Mouse (Mus musculus) hindbrain, postnatal 0 days (tissue): Measurements from ENCODE around the gene Cox4i2. TPM values are rescaled to one million over a fixed set of nuclear protein-coding genes. Genes with fewer than 3 reads are reported as not detected.

Experiments used
- ATAC-seq: fragments of 200-750 bp; cut with Nextera tagmentation; 2 replicates; pipeline ENCODE4 v1.8.0; 2017; ENCODE audit warnings: mild to moderate bottlenecking, moderate TSS enrichment, moderate library complexity
- DNase-seq: peaks from one replicate; pipeline ENCODE4 v3.0.0-alpha.2; 2015; ENCODE audit warnings: low spot score
- H3K27ac ChIP-seq: fragments of 300-500 bp; sonication (generic); 2 replicates; pipeline ENCODE4 v1.5.1; 2014; ENCODE audit warnings: mild to moderate bottlenecking
- H3K27me3 ChIP-seq: fragments of 300-500 bp; sonication (generic); 2 replicates; pipeline ENCODE4 v1.6.1; 2014; ENCODE audit warnings: low read length, mixed read lengths; ENCODE audit not compliant: insufficient read depth
- H3K36me3 ChIP-seq: fragments of 300-500 bp; sonication (generic); 2 replicates; pipeline ENCODE4 v1.6.1; 2014; ENCODE audit warnings: low read length, mixed read lengths; ENCODE audit not compliant: insufficient read depth
- H3K4me1 ChIP-seq: fragments of 300-500 bp; sonication (generic); 2 replicates; pipeline ENCODE4 v1.6.1; 2014; ENCODE audit warnings: antibody characterized with exemption, low read length, mixed read lengths; ENCODE audit not compliant: insufficient read depth
- H3K4me2 ChIP-seq: fragments of 300-500 bp; sonication (generic); 2 replicates; pipeline ENCODE4 v1.6.1; 2014; ENCODE audit warnings: low read depth, mild to moderate bottlenecking, low read length, moderate library complexity, mixed read lengths
- H3K4me3 ChIP-seq: fragments of 300-500 bp; sonication (generic); 2 replicates; pipeline ENCODE4 v1.5.1; 2014; ENCODE audit warnings: low read length
- H3K9ac ChIP-seq: fragments of 300-500 bp; sonication (generic); replicated peaks from 2 replicates; pipeline ENCODE4 v1.6.1; 2014; ENCODE audit warnings: mild to moderate bottlenecking, low read length, moderate library complexity, mixed read lengths
- H3K9me3 ChIP-seq: fragments of 300-500 bp; sonication (generic); 2 replicates; pipeline ENCODE4 v1.6.1; 2016; ENCODE audit warnings: low read length, mixed read lengths
- CTCF ChIP-seq: IDR thresholded peaks from 2 replicates; pipeline ENCODE4 v1.5.1; 2016; ENCODE audit warnings: antibody characterized with exemption, control low read depth, low read depth
- WGBS: fragments of 180-500 bp; shearing (Covaris S2); extraction: QIAGEN DNeasy Blood & Tissue Kit; methylation state at CpG from one replicate; pipeline ENCODE4 v1.1.7; 2014; 5-methylcytosine and 5-hydroxymethylcytosine counted together
- polyA plus RNA-seq: library from polyadenylated mRNA; unstranded; fragments of >200 nt; fragmentation: Nextera tagmentation; extraction: Ambion mirVana; gene quantifications from 2 replicates; pipeline ENCODE4 v1.2.1, GENCODE M21; 2015
- total RNA-seq: library from RNA; depleted of rRNA; stranded (reverse); fragments of >200 nt; gene quantifications from 2 replicates; pipeline ENCODE4 v1.2.3, GENCODE M21; 2014; rRNA removed

The Cox4i2 gene
- total RNA-seq: 2.1 and 7.1 TPM in 2 replicates
- 4.8 and 6.1 TPM in 2 replicates for polyA plus RNA-seq

- 8% methylated on average over 29 of the region's 30 CpGs for WGBS
- H3K9ac ChIP-seq: 0 out of 2 replicates have a peak within 1 kb of the TSS, but pooled peaks have one; percentile 2
- H3K4me1 ChIP-seq: 0 out of 2 replicates have a peak, but pooled peaks cover 4% of the 10 kb centered on the region
- H3K4me2 ChIP-seq: peak within 1 kb of the TSS; percentile 48
- no peak within 1 kb of the TSS for H3K27ac ChIP-seq
- no peaks in the 10 kb centered on the region for H3K36me3 ChIP-seq
- TF ChIP-seq CTCF: no peak
- DNase-seq (no peak), ATAC-seq (no peak)
- peak within 1 kb of the TSS; percentile 18 for H3K4me3 ChIP-seq
- H3K27me3 ChIP-seq: no peaks in the 10 kb centered on the region
- H3K9me3 ChIP-seq: no peaks in the 10 kb centered on the region
Observed at GRCm38 (mm10) chr2:152753944-152754711, at the start of gene Cox4i2. Gene Cox4i2 (plus strand): TSS chr2:152754173.

DNA sequence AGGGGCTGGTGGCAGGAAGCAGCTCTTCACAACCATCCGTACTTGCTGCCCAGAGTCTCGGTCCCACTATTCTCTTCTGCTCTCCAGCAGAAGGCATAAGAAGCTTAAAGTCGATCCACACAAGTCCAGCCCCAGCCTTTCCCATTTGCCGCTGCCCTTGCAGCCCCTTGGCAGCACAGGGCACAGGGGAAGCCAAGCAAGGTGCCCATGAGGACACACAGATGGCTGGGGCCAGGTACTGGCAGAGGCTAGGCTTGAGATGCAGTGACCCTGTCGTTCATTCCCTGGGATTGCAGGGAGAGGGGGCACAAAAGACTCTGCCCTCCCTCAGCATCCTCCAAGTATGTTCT lies 49.7 kb upstream of the Cox4i2 start:
- peaks cover 54% of the 10 kb centered on the region for H3K36me3 ChIP-seq

DNA sequence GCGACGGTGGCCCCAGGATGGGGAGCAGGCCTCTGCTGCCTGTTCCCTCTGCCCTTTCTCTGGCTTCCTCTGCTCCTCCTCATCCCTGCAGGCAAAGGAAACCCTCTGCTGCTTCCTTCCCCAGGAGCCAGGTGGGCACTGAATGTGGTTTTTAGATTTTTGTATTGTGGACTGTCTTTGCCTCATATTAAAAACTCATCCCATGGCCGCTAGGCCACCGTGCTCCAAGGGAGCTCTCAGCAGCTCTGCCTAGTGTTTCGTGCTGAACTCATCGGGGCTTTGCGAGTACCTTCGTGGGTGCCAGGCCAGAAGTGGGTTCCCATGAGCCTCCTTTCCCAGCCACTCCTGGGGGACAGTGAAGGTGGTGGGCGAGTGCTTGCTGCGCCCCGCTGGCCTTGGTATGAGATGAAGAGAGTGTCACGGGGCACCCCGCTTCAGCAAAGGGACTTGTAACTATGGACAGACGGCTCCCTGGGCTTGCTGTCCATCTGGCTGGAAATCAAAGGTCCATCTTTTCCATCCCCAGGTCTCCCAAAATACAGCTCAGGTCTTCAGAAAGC lies 49.1 kb upstream of the Cox4i2 start:
- Histone ChIP-seq H3K9ac (0 out of 2 replicates have a peak overlapping the region, but pooled peaks have one; percentile 13), H3K36me3 (peaks cover 47% of the 10 kb centered on the region), H3K9me3 (no peaks in the 10 kb centered on the region), H3K4me1 (peaks cover 14% of the 10 kb centered on the region; the same call in 1 of the 2 replicates), H3K4me3 (no peak overlapping the region), H3K27me3 (no peaks in the 10 kb centered on the region), H3K4me2 (no peak overlapping the region), H3K27ac (peak overlapping the region; percentile 84; the same call in 1 of the 2 replicates)
- ATAC-seq (no peak), DNase-seq (no peak)
- whole genome bisulfite sequencing: 81% methylated on average over 14 of the region's 14 CpGs
- no peak for TF ChIP-seq CTCF

More for the DNA sequence above, 49.7 kb upstream of the Cox4i2 start:
- Histone ChIP-seq H3K27me3 (no peaks in the 10 kb centered on the region), H3K9me3 (no peaks in the 10 kb centered on the region), H3K4me3 (no peak overlapping the region), H3K4me2 (no peak overlapping the region), H3K27ac (no peak overlapping the region; the same call in 1 of the 2 replicates), H3K4me1 (peaks cover 14% of the 10 kb centered on the region; the same call in 1 of the 2 replicates), H3K9ac (no peak overlapping the region)
- TF ChIP-seq CTCF: no peak
- no peak for DNase-seq
- no peak for ATAC-seq
- WGBS: 75% methylated on average over 5 of the region's 5 CpGs

DNA sequence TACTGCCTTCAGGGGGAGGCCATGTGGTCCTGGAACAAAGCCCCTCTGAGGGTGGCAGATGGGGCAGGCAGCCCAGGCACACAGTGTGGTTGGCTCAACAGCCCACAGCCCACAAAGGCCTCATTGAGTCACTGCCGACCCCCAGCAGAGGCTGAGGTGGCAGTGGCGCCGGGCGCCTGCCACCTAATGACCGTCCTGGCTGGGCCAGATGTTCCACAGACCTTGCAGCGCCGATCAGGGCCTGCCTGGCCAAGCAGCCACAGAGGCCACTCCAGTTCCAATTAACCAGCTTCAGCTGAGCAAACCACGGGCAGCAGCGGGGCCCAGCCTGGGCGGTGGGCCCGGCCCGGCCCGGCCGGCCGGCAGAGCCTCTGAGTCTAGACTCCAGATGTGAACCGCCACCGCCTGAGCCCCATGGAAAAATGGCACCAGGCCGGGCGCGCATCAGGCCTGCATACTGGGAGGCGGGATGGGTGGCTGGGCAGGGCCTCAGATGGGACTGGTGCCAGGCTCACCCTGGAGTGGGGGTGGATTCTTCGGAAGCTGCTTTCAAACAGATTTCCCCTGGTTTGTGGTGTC lies 47.9 kb upstream of the Cox4i2 start:
- ATAC-seq (peak; percentile 70), DNase-seq (peak; percentile 71)
- H3K27me3 ChIP-seq: no peaks in the 10 kb centered on the region
- H3K4me1 ChIP-seq: peaks cover 14% of the 10 kb centered on the region; the same call in 1 of the 2 replicates
- no peaks in the 10 kb centered on the region for H3K9me3 ChIP-seq
- no peak for TF ChIP-seq CTCF
- no peak overlapping the region for H3K4me3 ChIP-seq
- WGBS: 29% methylated on average over 22 of the region's 22 CpGs
- peak overlapping the region; percentile 11; the same call in 1 of the 2 replicates for H3K4me2 ChIP-seq
- H3K9ac ChIP-seq: 0 out of 2 replicates have a peak overlapping the region, but pooled peaks have one; percentile 43
- peak overlapping the region; percentile 84 for H3K27ac ChIP-seq
- peaks cover 35% of the 10 kb centered on the region for H3K36me3 ChIP-seq

- peak overlapping the region; percentile 84 for H3K27ac ChIP-seq
- TF ChIP-seq CTCF: no peak
- WGBS: 4% methylated on average over 6 of the region's 7 CpGs
- no peaks in the 10 kb centered on the region for H3K9me3 ChIP-seq
- no peaks in the 10 kb centered on the region for H3K27me3 ChIP-seq
- H3K4me1 ChIP-seq: peaks cover 14% of the 10 kb centered on the region; the same call in 1 of the 2 replicates
- H3K4me2 ChIP-seq: peak overlapping the region; percentile 59
- ATAC-seq (peak; percentile 9), DNase-seq (peak; percentile 41)
- peak overlapping the region; percentile 46 for H3K9ac ChIP-seq
- peak overlapping the region; percentile 35 for H3K4me3 ChIP-seq
- H3K36me3 ChIP-seq: peaks cover 25% of the 10 kb centered on the region
Observed at GRCm38 (mm10) chr2:152707186-152707585, 46.8 kb upstream of the Cox4i2 start.

DNA sequence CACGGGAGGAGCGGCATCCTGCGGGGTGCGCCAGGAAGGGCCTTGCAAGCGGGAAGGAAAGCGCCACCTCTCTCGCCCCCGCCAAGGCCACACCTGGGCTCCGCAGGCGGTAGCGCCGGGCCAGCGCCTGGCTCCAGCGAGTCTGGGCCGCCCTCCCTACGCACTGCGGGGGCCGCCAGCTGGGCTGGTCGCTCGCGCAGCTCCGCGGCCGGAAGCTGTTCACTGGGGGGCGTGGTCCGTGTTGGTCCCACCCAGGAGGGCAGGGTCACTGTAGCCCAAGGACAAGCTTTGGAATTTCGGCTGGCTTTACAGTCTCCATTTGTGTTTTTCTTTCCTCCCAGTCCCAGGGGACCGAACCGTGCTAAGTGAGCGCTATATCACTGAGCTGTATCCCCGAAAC lies 46.3 kb upstream of the Cox4i2 start:
- no peak for TF ChIP-seq CTCF
- H3K4me2 ChIP-seq: peak overlapping the region; percentile 59
- peaks cover 21% of the 10 kb centered on the region for H3K36me3 ChIP-seq
- DNase-seq: peak; percentile 91
- H3K4me3 ChIP-seq: peak overlapping the region; percentile 35
- no peaks in the 10 kb centered on the region for H3K9me3 ChIP-seq
- H3K27ac ChIP-seq: peak overlapping the region; percentile 84
- H3K9ac ChIP-seq: peak overlapping the region; percentile 46
- H3K27me3 ChIP-seq: no peaks in the 10 kb centered on the region
- 5% methylated on average over 31 of the region's 31 CpGs for WGBS
- ATAC-seq: peak; percentile 90
- H3K4me1 ChIP-seq: peaks cover 14% of the 10 kb centered on the region; the same call in 1 of the 2 replicates
